Mouse (Mus musculus) ES-E14 (cell line): ENCODE results near the gene Epha8. TPM values are rescaled to one million over a fixed set of nuclear protein-coding genes. Genes with fewer than 3 reads are reported as not detected.
A peak's percentile ranks its signal among the peaks of the same experiment; 100 is the strongest.

Source experiments
- DNase-seq: peaks from one replicate; pipeline ENCODE4 v3.0.0-alpha.2; 2013; ENCODE audit warnings: low read depth, low spot score
- H3K27ac ChIP-seq: 2 replicates; pipeline ENCODE4 v1.5.1; 2012; ENCODE audit warnings: low read depth, mild to moderate bottlenecking, low read length, moderate library complexity, mixed read lengths; ENCODE audit not compliant: poor library complexity, insufficient read depth, severe bottlenecking
- H3K36me3 ChIP-seq: 2 replicates; pipeline ENCODE4 v1.6.1; 2012; ENCODE audit warnings: mild to moderate bottlenecking, low read length, moderate library complexity, mixed read lengths; ENCODE audit not compliant: control insufficient read depth, poor library complexity, insufficient read depth, severe bottlenecking
- H3K4me1 ChIP-seq, 2 experiments: fragments of 150-350 bp in 1 of 2; sonication (generic) in 1 of 2; 2 replicates each; pipeline ENCODE4 v1.6.1; 2012; ENCODE audit warnings: low read length in 2 of 2, mild to moderate bottlenecking in 1 of 2, mixed read lengths in 1 of 2; ENCODE audit not compliant: control insufficient read depth in 2 of 2, insufficient read depth in 2 of 2, poor library complexity in 1 of 2
- H3K4me3 ChIP-seq, 2 experiments: fragments of 150-350 bp in 1 of 2; sonication (generic) in 1 of 2; 2 replicates each; pipeline ENCODE4 v1.5.1; 2012; ENCODE audit warnings: low read length in 2 of 2, low read depth in 1 of 2, mild to moderate bottlenecking in 1 of 2, mixed read lengths in 1 of 2; ENCODE audit not compliant: insufficient read depth in 1 of 2, poor library complexity in 1 of 2, severe bottlenecking in 1 of 2
- H3K9ac ChIP-seq: 2 replicates; pipeline ENCODE4 v1.6.1; 2012; ENCODE audit warnings: low read depth, mild to moderate bottlenecking, low read length, mixed read lengths; ENCODE audit not compliant: poor library complexity, insufficient read depth, severe bottlenecking
- H3K9me3 ChIP-seq: fragments of 150-350 bp; sonication (generic); 2 replicates; pipeline ENCODE4 v1.6.1; 2012; ENCODE audit warnings: low read depth, mild to moderate bottlenecking, low read length; ENCODE audit not compliant: control insufficient read depth, insufficient read depth
- CHD2 ChIP-seq: IDR thresholded peaks from 2 replicates; pipeline ENCODE4 v1.6.1; 2014; ENCODE audit warnings: mild to moderate bottlenecking, low read depth, low read length, inconsistent platforms
- HCFC1 ChIP-seq: IDR thresholded peaks from 2 replicates; pipeline ENCODE4 v1.6.1; 2012; ENCODE audit warnings: low read length, inconsistent platforms, borderline replicate concordance; ENCODE audit not compliant: insufficient read depth
- MAFK ChIP-seq: IDR thresholded peaks from 2 replicates; pipeline ENCODE4 v1.6.1; 2014; ENCODE audit warnings: mild to moderate bottlenecking, low read depth, low read length, inconsistent platforms; ENCODE audit not compliant: insufficient read depth
- ZC3H11A ChIP-seq: IDR thresholded peaks from 2 replicates; pipeline ENCODE4 v1.6.1; 2012; ENCODE audit warnings: low read depth, mild to moderate bottlenecking, inconsistent platforms, low read length, borderline replicate concordance
- ZNF384 ChIP-seq: IDR thresholded peaks from 2 replicates; pipeline ENCODE4 v1.6.1; 2012; ENCODE audit warnings: low read depth, low read length, inconsistent platforms
- in situ Hi-C, 2 experiments: fragments of 600-800 bp; cut with MboI; formaldehyde crosslinking; loops; one replicate each; pipeline ENCODE4 v1.15.1; 2025; ENCODE audit warnings: low sequenced_read_pairs in 2 of 2, inconsistent platforms in 1 of 2; ENCODE audit not compliant: unreplicated experiment in 2 of 2
- total RNA-seq: library from RNA; depleted of rRNA; stranded (reverse); fragments of 300-350 nt; gene quantifications from 2 replicates; pipeline ENCODE4 v1.2.3, GENCODE M21; 2012

Gene Epha8
- total RNA-seq, 1 experiment: 1.0 TPM

DNA sequence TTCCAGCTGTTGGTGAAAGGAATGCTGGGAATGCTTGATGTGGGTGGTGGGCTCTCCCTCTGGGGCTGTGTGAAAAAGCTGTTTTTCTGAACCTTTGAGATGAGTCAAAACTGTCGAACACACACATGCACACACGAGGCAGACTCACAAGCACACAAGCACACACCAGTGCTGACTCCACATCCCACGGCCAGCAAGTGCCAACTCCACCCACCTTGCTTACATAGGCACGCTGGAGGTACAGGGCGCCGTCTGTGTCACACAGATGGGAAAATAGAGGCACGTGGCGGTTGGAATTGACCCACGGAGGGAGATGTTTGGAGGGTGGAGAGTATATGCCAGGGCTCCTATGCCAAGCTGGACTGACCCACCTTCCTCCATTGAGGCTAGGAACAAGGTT lies 44.8 kb downstream of the Epha8 start:
- peaks cover 0 to 6% of the 10 kb centered on the region in 2 experiments; a peak in 1 of 4 replicates for H3K4me1 ChIP-seq
- no peaks in the 10 kb centered on the region for H3K9me3 ChIP-seq
- no peak overlapping the region for H3K27ac ChIP-seq
- TF ChIP-seq CHD2 (no peak), ZNF384 (no peak), HCFC1 (no peak), ZC3H11A (no peak), MAFK (no peak)
- in situ Hi-C loops: no loop called here
- no peak overlapping the region for H3K9ac ChIP-seq
- H3K36me3 ChIP-seq: no peaks in the 10 kb centered on the region
- no peak overlapping the region for H3K4me3 ChIP-seq
- no peak for DNase-seq

DNA sequence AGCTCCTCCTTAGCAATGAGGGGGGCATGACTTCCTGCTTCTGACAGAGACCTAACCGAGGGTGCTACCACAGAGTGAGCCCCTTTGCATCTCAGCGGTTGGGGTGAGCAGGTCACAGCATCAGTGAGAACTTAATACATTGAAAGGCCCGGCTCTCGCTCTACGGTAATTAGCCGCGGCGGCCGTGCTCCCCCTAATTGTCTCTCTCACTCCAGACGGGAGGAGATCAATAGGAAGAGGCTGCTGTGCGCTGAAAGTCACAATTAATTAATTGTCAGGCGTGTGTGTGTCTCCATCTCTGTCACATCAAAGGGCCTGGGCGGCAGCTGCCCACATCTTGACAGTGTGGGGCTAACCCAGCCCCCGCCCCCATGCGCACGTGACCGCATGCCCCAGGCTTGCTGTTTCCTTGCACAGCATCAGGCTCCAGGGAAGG lies 45.4 kb downstream of the Epha8 start:
- Histone ChIP-seq H3K36me3 (no peaks in the 10 kb centered on the region), H3K4me1 (peaks cover 0 to 6% of the 10 kb centered on the region in 2 experiments; a peak in 1 of 4 replicates), H3K9me3 (no peaks in the 10 kb centered on the region), H3K4me3 (no peak overlapping the region), H3K27ac (no peak overlapping the region), H3K9ac (no peak overlapping the region)
- no peak for DNase-seq
- no peak for TF ChIP-seq CHD2
- no peak for TF ChIP-seq HCFC1
- no peak for TF ChIP-seq MAFK
- TF ChIP-seq ZNF384: no peak
- TF ChIP-seq ZC3H11A: no peak
- in situ Hi-C loops: no loop called here

DNA sequence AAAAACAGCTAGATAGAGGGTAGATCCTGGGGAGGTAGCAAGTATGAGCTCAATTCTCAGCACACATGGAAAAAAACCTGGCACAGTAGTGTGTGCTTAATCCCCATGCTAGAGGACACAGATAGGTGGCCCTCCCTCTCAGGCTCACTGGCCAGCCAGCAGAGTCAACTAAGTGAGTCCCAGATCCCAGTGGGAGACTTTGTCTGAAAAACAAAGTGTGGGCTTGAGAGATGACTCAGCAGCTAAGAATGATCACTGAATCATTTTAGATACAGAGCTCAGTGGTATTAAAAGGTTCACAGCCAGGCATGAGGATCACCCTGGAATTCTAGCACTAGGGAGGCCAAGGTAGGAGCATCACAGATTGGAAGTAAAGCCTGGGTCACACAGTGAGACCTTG lies 48.8 kb downstream of the Epha8 start:
- Histone ChIP-seq H3K9ac (no peak overlapping the region), H3K27ac (no peak overlapping the region), H3K36me3 (no peaks in the 10 kb centered on the region), H3K4me3 (no peak overlapping the region), H3K4me1 (peaks cover 0 to 16% of the 10 kb centered on the region in 2 experiments; a peak in 2 of 4 replicates), H3K9me3 (no peaks in the 10 kb centered on the region)
- in situ Hi-C loops: no loop called here
- DNase-seq: no peak
- no peak for TF ChIP-seq MAFK
- TF ChIP-seq CHD2: no peak

DNA sequence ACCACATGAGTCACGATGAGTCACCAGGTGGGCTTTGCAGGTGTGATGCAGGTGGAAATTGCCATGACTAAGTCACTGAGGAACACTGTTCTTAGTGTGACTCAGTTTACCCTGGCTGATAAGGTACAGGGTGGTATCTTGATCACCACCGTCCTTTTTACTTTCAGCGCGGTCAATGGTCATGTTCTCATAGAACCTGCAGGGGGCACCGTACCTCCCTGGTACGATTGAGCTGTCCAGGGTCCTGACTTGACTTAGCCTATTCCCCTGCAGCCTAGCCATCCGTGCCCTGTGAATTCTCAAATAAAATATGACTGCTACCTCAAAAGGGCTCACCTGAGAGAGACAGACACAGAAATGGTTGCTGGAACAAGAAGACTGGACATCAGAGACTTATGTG lies 49.6 kb downstream of the Epha8 start:
- Histone ChIP-seq H3K36me3 (no peaks in the 10 kb centered on the region), H3K9ac (no peak overlapping the region), H3K4me1 (peaks cover 0 to 16% of the 10 kb centered on the region in 2 experiments; a peak in 2 of 4 replicates), H3K27ac (no peak overlapping the region), H3K9me3 (no peaks in the 10 kb centered on the region), H3K4me3 (no peak overlapping the region)
- TF ChIP-seq ZC3H11A: no peak
- TF ChIP-seq HCFC1: no peak; the same call in 1 of the 2 replicates
- TF ChIP-seq MAFK: no peak
- TF ChIP-seq ZNF384: no peak
- no peak for TF ChIP-seq CHD2
- in situ Hi-C loops: no loop called here
- DNase-seq: peak; percentile 65

DNA sequence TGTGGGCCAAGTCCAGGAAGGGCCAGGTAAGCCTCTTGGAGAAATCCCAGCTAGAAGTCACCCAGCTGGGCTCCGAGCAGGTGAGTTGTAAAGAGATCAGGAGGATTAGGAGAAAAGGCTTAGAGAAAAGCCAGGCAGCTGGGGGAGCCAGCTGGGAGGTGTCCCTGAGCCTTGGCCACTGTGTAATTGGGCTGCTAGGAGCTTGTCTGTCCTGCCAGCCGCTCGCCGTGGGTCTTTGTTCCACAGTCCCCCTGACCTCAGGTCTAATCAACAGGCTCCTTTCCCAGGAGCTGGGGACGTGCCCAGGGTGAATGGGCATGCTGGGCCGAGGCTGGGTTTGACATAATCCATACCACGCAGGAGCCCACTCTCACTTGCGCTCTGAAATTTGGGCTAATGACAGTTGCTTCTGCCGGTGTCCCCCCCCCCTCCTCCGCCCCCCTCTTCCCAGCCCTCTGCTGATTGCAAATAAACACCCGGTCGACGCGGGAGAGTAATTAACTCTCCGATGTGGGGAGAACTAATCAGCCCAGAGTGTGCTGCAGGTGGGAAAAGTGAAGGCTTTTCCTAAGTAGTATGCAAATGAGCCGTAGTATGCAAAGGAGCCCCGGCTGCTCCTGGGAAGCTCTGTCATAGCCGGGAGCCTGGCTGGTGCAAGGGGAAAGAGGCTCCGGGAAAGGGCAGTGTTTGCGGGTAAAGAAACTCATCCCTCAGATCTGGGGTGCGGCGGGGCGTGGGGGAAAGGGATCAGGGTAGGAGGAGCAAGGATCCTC lies 51.7 kb downstream of the Epha8 start:
- Histone ChIP-seq H3K9me3 (no peaks in the 10 kb centered on the region), H3K4me1 (peaks cover 2 to 10% of the 10 kb centered on the region in 2 experiments; a peak in 2 of 4 replicates), H3K9ac (no peak overlapping the region), H3K36me3 (no peaks in the 10 kb centered on the region), H3K27ac (no peak overlapping the region), H3K4me3 (peak overlapping the region; percentile 35 to 42; a peak in 2 of 4 replicates)
- TF ChIP-seq ZC3H11A: no peak
- no peak for TF ChIP-seq HCFC1
- TF ChIP-seq CHD2: no peak
- no peak for TF ChIP-seq ZNF384
- TF ChIP-seq MAFK: no peak
- no peak for DNase-seq
- in situ Hi-C loops: no loop called here
